Mouse (Mus musculus) midbrain, embryonic 15.5 days (tissue): ENCODE measurements around the gene Vmn1r48. TPM values are rescaled to one million over a fixed set of nuclear protein-coding genes. Genes with fewer than 3 reads are reported as not detected.
"Not testable (repeated sequence)": the region's sequence is repeated elsewhere in the genome, so short reads cannot be mapped to it uniquely, and the experiment has no call there.

Source experiments
- ATAC-seq: fragments of 200-750 bp; cut with Nextera tagmentation; replicated peaks from 2 replicates; pipeline ENCODE4 v1.8.0; 2017; ENCODE audit warnings: moderate TSS enrichment
- H3K27ac ChIP-seq: fragments of 300-500 bp; sonication (generic); 2 replicates; pipeline ENCODE4 v1.5.1; 2015; ENCODE audit warnings: mild to moderate bottlenecking, inconsistent platforms
- H3K27me3 ChIP-seq: fragments of 300-500 bp; sonication (generic); replicated peaks from 2 replicates; pipeline ENCODE4 v1.6.1; 2015; ENCODE audit warnings: inconsistent platforms
- H3K36me3 ChIP-seq: fragments of 300-500 bp; sonication (generic); replicated peaks from 2 replicates; pipeline ENCODE4 v1.6.1; 2015; ENCODE audit warnings: inconsistent platforms
- H3K4me1 ChIP-seq: fragments of 300-500 bp; sonication (generic); 2 replicates; pipeline ENCODE4 v1.6.1; 2015; ENCODE audit warnings: inconsistent platforms
- H3K4me2 ChIP-seq: fragments of 300-500 bp; sonication (generic); 2 replicates; pipeline ENCODE4 v1.6.1; 2015; ENCODE audit warnings: inconsistent platforms, mild to moderate bottlenecking, moderate library complexity
- H3K4me3 ChIP-seq: fragments of 300-500 bp; sonication (generic); 2 replicates; pipeline ENCODE4 v1.5.1; 2015; ENCODE audit warnings: mild to moderate bottlenecking, inconsistent platforms
- H3K9ac ChIP-seq: fragments of 300-500 bp; sonication (generic); 2 replicates; pipeline ENCODE4 v1.6.1; 2015; ENCODE audit warnings: mild to moderate bottlenecking, inconsistent platforms
- H3K9me3 ChIP-seq: fragments of 300-500 bp; sonication (generic); 2 replicates; pipeline ENCODE4 v1.6.1; 2016; ENCODE audit warnings: inconsistent platforms
- WGBS: fragments of 180-500 bp; shearing (Covaris S2); methylation state at CpG from one replicate; pipeline ENCODE4 v1.1.7; 2015; ENCODE audit warnings: mixed read lengths; 5-methylcytosine and 5-hydroxymethylcytosine counted together
- polyA plus RNA-seq: library from polyadenylated mRNA; unstranded; fragments of >200 nt; fragmentation: Nextera tagmentation; extraction: Ambion mirVana; gene quantifications from 2 replicates; pipeline ENCODE4 v1.2.1, GENCODE M21; 2015

Vmn1r48 gene
- polyA plus RNA-seq = not detected in 2 replicates

GRCm38 (mm10) chr6:90036741-90037140 is at the start of gene Vmn1r48:
Gene Vmn1r48 (minus strand): TSS chr6:90036841.
- not testable (repeated sequence) for H3K4me2 ChIP-seq, ATAC-seq, H3K36me3 ChIP-seq, H3K9me3 ChIP-seq, H3K9ac ChIP-seq, H3K4me1 ChIP-seq, H3K27me3 ChIP-seq, H3K27ac ChIP-seq, H3K4me3 ChIP-seq
- no CpG with 5 or more reads among the region's 2 CpGs for WGBS

GRCm38 (mm10) chr6:90078406-90078805 is 41.8 kb upstream of the Vmn1r48 start, which contains the start of gene Vmn1r49:
Gene Vmn1r49 (minus strand): TSS chr6:90078506.
- no peak within 1 kb of the TSS for H3K4me3 ChIP-seq
- no peaks in the 10 kb centered on the region for H3K9me3 ChIP-seq
- no peak within 1 kb of the TSS for H3K27ac ChIP-seq
- no peaks in the 10 kb centered on the region for H3K27me3 ChIP-seq
- H3K4me2 ChIP-seq = no peak within 1 kb of the TSS
- H3K9ac ChIP-seq = no peak within 1 kb of the TSS
- 79% methylated on average over 4 of the region's 4 CpGs for WGBS
- H3K36me3 ChIP-seq = no peaks in the 10 kb centered on the region
- H3K4me1 ChIP-seq = no peaks in the 10 kb centered on the region
- ATAC-seq = no peak

DNA sequence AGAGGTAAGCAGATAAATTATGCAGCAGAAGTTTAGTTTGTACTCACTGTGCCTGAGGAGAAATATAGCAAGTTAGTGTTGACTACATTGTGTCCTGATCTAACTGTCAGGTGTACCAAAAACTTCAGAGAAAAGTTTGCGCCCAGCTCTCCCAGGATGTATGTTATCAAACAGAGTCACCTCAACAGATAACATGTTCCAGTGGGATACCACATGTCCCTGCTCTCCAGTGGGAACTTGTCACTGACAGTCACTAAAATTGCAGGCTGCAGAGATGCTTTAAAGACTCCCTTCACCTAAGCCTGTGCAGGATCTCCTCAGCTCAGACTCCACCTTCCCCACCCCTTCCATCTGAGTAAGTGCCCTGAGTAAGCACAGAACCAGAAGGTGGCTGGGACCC is 20.8 kb downstream of the Vmn1r48 start, which contains the start of gene Vmn1r47:
Gene Vmn1r47, plus strand, starts transcription at position 301 of the 400 bp plus-strand sequence.
- not testable (repeated sequence) for H3K4me1 ChIP-seq, H3K9me3 ChIP-seq, H3K27me3 ChIP-seq, H3K9ac ChIP-seq, H3K4me3 ChIP-seq, H3K36me3 ChIP-seq, H3K4me2 ChIP-seq, ATAC-seq, H3K27ac ChIP-seq
- 100% methylated on average over 1 of the region's 1 CpGs for WGBS

DNA sequence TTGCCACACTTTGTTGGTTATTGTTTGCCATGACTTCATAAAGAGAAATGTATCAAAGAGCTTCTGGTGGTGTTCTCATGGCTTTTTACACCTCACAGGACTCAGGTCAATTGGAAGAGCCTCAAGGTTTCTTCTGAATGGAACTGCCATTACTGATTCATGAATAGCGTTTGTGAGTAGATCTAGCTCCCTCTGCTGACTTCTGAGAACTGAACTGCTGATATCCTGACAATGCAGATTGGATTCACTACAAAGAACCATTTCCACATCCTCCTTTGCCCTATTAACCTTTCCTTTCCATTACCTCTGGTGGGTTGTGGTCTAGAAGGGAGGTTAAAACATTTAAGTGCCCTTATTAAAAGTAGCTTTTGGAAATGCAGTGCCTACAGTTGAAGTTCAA is 50.7 kb downstream of the Vmn1r48 start:
- Histone ChIP-seq H3K4me3 (no peak overlapping the region), H3K36me3 (no peaks in the 10 kb centered on the region), H3K9ac (no peak overlapping the region), H3K4me1 (no peaks in the 10 kb centered on the region), H3K4me2 (no peak overlapping the region), H3K9me3 (peaks cover 2% of the 10 kb centered on the region; the same call in 1 of the 2 replicates), H3K27ac (no peak overlapping the region), H3K27me3 (no peaks in the 10 kb centered on the region)
- WGBS = 41% methylated on average over 1 of the region's 1 CpGs
- ATAC-seq = no peak

Other genes starting within 250 kb of the Vmn1r48 start
- not detected in 2 replicates for gene Vmn1r42, start 160.4 kb downstream of the Vmn1r48 start, polyA plus RNA-seq
- gene Vmn1r43, start 160.4 kb downstream of the Vmn1r48 start, polyA plus RNA-seq = not detected in 2 replicates
- gene Vmn1r44, start 153.2 kb downstream of the Vmn1r48 start, polyA plus RNA-seq = not detected in 2 replicates
- not detected in 2 replicates for gene Vmn1r45, start 96.2 kb downstream of the Vmn1r48 start, polyA plus RNA-seq
- gene Vmn1r46, start 67.5 kb downstream of the Vmn1r48 start, polyA plus RNA-seq = not detected in 2 replicates
- gene Vmn1r47, start 20.7 kb downstream of the Vmn1r48 start, polyA plus RNA-seq = not detected in 2 replicates
- not detected in 2 replicates for gene Vmn1r49, start 41.7 kb upstream of the Vmn1r48 start, polyA plus RNA-seq
- gene Vmn1r50, start 64.6 kb upstream of the Vmn1r48 start, polyA plus RNA-seq = not detected in 2 replicates
- 0.06 TPM in 1 of 2 replicates, not detected in the other for gene Vmn1r51, start 85.8 kb upstream of the Vmn1r48 start, polyA plus RNA-seq
- not detected in 2 replicates for gene Vmn1r52, start 138.0 kb upstream of the Vmn1r48 start, polyA plus RNA-seq
- not detected in 2 replicates for gene V1ra8, start 166.0 kb upstream of the Vmn1r48 start, polyA plus RNA-seq
- not detected in 2 replicates for gene Vmn1r53, start 187.6 kb upstream of the Vmn1r48 start, polyA plus RNA-seq
- gene Vmn1r54, start 209.5 kb upstream of the Vmn1r48 start, polyA plus RNA-seq = not detected in 2 replicates